Mouse (Mus musculus): ENCODE results near the gene Cux2. TPM values are rescaled to one million over a fixed set of nuclear protein-coding genes. Genes with fewer than 3 reads are reported as not detected.

The Cux2 gene
- polyA plus RNA-seq, 1 experiment = 0.07 TPM

DNA sequence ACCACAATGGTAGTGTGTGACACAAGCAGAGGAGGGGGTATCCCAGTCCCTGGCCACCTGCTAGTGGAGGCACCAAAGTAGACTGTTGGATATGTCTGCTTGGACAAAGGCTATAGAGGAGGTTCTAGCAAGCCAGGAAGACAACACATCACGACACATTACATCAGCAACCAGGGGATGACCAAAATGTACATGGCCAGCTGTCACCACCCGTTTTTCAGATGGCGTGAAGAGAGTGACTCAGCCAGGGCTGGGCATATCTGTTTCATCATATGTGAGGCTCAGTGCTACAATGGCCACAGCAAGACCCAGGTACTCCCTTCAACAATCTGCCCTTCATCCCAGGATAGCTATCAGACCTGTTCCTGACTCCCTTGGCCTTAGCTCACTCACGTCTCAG lies 133.1 kb downstream of the Cux2 start:
- no peak for TF ChIP-seq CTCF (IDR thresholded peaks at IDR 0.05; ENCODE audit: low read depth, low read length)
- TF ChIP-seq POLR2A (IDR thresholded peaks at IDR 0.05; ENCODE audit: borderline replicate concordance, low read depth, low read length) = no peak

DNA sequence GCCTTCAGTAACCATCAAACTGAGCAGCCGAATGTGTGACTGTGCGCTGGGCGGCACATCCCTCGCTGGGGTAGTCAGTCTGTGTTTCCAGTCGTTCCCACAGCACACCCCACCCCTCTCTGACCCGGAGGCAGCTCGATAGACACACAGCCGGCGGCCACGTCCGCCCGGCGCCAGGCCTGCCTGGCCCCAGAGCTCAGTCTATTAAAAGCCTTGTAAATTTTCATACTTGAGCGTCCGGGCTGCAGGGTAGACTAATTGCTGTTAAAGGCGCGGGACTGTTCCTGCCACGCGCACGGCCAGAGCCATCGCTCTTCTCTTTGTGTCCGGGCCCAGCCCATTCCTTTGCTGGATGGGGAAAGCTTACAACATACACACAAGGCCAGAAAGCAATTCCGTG lies 135.9 kb downstream of the Cux2 start:
- no peak overlapping the region for H3K27ac ChIP-seq (ENCODE audit: insufficient read depth, low read depth, low read length)
- H3K4me3 ChIP-seq (ENCODE audit: insufficient read depth, low read length) = no peak overlapping the region
- TF ChIP-seq CTCF (IDR thresholded peaks at IDR 0.05; ENCODE audit: low read depth, low read length) (no peak), POLR2A (IDR thresholded peaks at IDR 0.05; ENCODE audit: borderline replicate concordance, low read depth, low read length) (no peak)

More for the DNA sequence above, 133.1 kb downstream of the Cux2 start:
- Histone ChIP-seq H3K4me3 (ENCODE audit: insufficient read depth, low read length) (no peak overlapping the region), H3K4me1 (ENCODE audit: control insufficient read depth, insufficient read depth, low read length) (no peaks in the 10 kb centered on the region), H3K27ac (ENCODE audit: insufficient read depth, low read depth, low read length) (no peak overlapping the region)

DNA sequence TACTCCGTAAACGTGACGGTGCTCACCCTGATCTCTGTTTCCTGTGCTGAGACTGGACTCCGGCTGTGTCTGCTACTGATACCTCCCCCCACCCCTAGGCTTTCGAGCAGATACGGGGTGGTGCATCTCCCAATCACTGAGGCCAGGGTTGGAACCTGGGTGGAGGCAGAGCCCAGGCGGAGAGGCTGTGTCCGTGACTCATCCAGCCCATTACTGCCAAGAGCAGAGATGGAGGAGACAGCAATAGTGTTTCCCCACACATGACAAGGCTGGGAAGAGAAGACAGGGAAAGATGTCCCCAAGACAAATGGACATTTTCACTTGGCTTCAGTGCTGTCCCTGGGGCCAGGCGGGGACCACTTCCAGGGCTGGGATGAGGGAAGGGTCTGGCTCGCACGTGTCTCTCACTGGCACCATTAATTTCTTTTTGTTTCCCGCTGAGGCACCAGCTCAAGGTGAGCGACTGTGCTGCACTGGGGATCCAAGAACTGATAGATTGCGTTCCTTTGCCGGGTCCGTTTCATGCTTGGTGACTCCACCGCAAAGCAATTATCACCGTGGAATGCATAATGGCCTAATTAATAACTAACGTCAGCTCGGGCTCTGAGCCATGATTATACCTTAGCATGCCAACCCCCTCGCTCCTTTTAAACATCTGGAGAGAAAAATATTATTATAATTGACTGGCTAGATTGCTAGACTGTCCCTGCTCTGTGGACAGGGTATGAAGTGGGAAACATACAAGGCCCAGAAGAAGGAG lies 140.5 kb downstream of the Cux2 start:
- TF ChIP-seq POLR2A (IDR thresholded peaks at IDR 0.05; ENCODE audit: borderline replicate concordance, low read depth, low read length) (no peak), CTCF (IDR thresholded peaks at IDR 0.05; ENCODE audit: low read depth, low read length) (no peak)
- no peak overlapping the region for H3K4me3 ChIP-seq (ENCODE audit: insufficient read depth, low read length)
- H3K27ac ChIP-seq (ENCODE audit: insufficient read depth, low read depth, low read length) = no peak overlapping the region
- H3K4me1 ChIP-seq (ENCODE audit: control insufficient read depth, insufficient read depth, low read length) = no peaks in the 10 kb centered on the region

More for the DNA sequence above, 135.9 kb downstream of the Cux2 start:
- no peaks in the 10 kb centered on the region for H3K4me1 ChIP-seq (ENCODE audit: control insufficient read depth, insufficient read depth, low read length)

DNA sequence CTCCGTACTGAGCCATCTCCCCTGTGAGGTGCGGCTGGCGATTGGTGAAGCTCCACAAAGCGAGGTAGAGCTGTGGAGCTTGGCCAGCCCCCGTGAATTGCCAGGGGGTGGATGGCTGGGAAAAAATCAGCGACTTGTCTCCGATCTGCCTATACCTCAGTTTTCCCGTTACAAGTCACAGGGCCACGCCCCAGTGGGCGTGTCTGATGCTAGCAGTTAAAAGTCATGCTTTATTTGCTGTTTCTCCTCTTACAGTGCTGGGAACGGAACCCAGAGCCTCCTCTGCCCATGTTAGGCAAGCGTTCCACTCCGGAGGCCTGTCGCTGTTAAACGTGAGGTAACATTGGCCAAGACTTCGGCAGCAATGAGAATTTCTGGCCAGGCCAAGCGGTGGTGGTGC lies 144.2 kb downstream of the Cux2 start:
- TF ChIP-seq POLR2A (IDR thresholded peaks at IDR 0.05; ENCODE audit: borderline replicate concordance, low read depth, low read length) (no peak), CTCF (IDR thresholded peaks at IDR 0.05; ENCODE audit: low read depth, low read length) (no peak)
- no peak overlapping the region for H3K4me3 ChIP-seq (ENCODE audit: insufficient read depth, low read length)
- H3K27ac ChIP-seq (ENCODE audit: insufficient read depth, low read depth, low read length) = no peak overlapping the region
- H3K4me1 ChIP-seq (ENCODE audit: control insufficient read depth, insufficient read depth, low read length) = 0 out of 2 replicates have a peak, but pooled peaks cover 3% of the 10 kb centered on the region

DNA sequence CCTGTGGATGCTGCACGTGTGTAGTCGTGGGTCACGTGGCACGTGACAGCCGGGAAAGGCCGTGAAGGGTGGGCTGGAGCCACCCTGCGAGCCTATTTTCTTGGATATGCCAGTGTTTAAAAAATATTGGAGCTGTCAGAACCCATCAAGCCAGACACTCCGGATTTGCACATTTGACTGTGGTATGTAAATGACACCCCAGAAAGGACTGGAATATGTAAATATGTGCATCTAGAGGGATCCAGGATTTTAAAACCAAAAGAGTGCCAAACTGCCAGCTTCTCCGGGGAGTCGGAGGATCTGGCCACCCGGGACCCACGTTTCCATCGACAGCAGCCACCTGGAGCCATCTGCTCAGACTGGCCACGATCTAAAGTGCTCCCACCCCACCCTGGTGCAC lies 145.1 kb downstream of the Cux2 start:
- TF ChIP-seq POLR2A (IDR thresholded peaks at IDR 0.05; ENCODE audit: borderline replicate concordance, low read depth, low read length) (no peak), CTCF (IDR thresholded peaks at IDR 0.05; ENCODE audit: low read depth, low read length) (no peak)
- H3K4me1 ChIP-seq (ENCODE audit: control insufficient read depth, insufficient read depth, low read length) = 0 out of 2 replicates have a peak, but pooled peaks cover 3% of the 10 kb centered on the region
- H3K4me3 ChIP-seq (ENCODE audit: insufficient read depth, low read length) = no peak overlapping the region
- no peak overlapping the region for H3K27ac ChIP-seq (ENCODE audit: insufficient read depth, low read depth, low read length)

DNA sequence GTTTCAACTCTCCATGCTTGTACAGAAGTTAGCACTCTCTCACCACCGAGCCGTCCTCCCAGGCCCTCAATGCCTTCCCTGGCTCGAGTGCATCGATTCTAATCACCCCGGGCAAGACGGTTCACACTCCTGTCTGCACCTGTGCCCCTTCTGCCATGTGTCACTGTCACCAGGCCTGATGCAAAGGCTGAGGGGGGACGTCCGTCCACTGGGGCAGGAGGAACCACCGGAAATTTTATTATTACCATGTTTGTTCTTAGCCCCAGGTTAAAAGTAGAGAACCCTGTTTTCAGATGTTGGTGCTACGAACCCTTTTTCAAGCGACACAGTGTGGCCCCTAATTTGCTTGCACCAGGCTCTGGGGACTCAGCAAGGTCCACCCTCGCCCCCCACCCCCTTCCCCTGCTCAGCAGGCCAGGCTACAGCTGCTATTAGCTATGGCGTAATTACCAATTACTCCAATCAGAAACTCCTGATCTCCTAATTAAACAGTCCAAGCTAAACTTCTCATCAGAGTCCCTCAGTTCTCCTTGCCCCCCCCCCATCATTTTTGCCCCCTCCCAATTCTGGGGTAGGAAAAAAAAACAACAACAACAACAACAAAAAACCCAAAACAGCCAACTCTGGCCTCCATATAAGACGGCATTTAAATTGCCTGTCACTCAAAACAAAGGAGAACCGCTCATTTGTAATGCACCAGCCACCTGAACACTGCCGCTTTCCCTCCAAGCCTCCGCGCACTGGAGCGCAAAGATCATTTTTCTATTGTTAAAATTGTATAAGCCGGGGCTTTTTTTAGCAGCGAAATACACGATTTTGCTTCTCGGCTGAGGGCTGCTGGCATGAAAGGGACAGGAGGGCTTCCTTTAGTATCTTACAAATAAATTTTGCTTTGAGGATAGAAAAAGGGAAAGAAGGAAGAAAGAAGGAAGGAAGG lies 146.8 kb downstream of the Cux2 start:
- Histone ChIP-seq H3K4me3 (ENCODE audit: insufficient read depth, low read length) (no peak overlapping the region), H3K4me1 (ENCODE audit: control insufficient read depth, insufficient read depth, low read length) (0 out of 2 replicates have a peak, but pooled peaks cover 3% of the 10 kb centered on the region), H3K27ac (ENCODE audit: insufficient read depth, low read depth, low read length) (no peak overlapping the region)
- TF ChIP-seq CTCF (IDR thresholded peaks at IDR 0.05; ENCODE audit: low read depth, low read length) = no peak
- TF ChIP-seq POLR2A (IDR thresholded peaks at IDR 0.05; ENCODE audit: borderline replicate concordance, low read depth, low read length) = no peak

DNA sequence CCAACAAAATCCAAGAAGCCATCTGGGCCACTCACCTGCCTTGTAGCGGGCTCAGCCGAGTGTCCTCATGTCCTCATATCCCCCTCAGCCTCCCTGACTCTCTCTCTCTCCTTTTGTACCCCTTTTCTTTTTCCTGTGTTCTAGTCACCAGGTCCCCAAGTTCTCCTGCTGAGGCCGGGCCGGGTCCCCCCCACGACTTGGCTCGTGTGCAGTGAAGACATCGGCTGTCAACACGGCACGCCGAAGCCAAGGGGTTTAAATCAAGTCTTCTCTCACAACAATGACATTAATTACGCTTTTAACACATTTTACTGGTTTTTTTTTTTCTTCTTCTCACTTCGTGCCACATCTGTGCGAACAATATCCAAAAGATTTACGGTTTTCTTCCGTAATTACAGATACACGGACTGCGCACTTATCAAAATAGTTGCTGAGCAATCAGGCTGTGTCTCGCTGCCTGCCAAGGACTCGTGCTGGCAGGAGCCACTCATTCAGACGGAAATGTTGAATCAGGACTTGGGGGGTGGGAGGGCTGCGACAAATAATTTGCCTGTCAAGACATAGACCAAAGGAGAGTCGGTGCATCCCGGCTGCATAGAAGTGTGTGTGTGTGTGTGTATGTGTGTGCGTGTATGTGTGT lies 154.7 kb downstream of the Cux2 start:
- Histone ChIP-seq H3K4me1 (ENCODE audit: control insufficient read depth, insufficient read depth, low read length) (no peaks in the 10 kb centered on the region), H3K27ac (ENCODE audit: insufficient read depth, low read depth, low read length) (no peak overlapping the region), H3K4me3 (ENCODE audit: insufficient read depth, low read length) (no peak overlapping the region)
- no peak for TF ChIP-seq CTCF (IDR thresholded peaks at IDR 0.05; ENCODE audit: low read depth, low read length)
- no peak for TF ChIP-seq POLR2A (IDR thresholded peaks at IDR 0.05; ENCODE audit: borderline replicate concordance, low read depth, low read length)

DNA sequence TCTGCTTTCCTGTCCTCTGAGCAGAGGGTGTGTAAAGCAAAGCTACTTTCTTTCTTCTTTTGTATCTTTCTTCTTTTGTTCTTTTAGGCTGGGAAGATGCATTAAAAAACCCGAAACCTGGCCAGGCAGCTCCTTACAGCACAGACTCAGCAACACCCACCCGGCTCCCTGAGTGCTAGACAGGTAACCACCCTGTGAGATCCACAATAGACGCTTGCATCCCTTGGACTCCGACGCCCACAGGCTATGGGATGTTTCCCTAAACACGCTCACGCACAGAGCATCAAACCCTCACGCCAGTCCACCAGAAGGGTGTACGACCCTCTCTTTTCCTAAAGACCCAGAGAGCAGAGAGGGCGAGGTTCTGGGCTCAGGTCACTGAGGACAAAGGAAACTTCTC lies 155.3 kb downstream of the Cux2 start:
- Histone ChIP-seq H3K27ac (ENCODE audit: insufficient read depth, low read depth, low read length) (no peak overlapping the region), H3K4me3 (ENCODE audit: insufficient read depth, low read length) (no peak overlapping the region), H3K4me1 (ENCODE audit: control insufficient read depth, insufficient read depth, low read length) (no peaks in the 10 kb centered on the region)
- no peak for TF ChIP-seq CTCF (IDR thresholded peaks at IDR 0.05; ENCODE audit: low read depth, low read length)

DNA sequence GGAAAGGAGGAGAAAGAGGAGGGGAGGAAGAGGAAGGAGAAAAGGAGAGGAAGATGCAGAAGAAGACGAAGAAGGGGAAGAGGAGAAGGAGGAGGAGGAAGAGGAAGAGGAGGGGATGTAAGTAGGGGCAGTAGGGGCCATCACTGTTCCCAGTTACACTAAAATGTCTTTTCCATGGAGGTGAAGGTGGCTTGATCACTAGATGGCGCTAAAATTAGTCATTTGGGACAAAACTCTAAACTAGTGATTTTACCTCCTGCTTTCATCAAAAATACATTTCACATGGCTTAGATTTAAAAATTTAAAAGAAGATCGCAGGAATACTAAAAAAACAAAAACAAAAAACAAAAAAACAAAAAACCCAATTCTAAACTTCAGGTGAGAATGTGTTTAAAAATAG lies 156.3 kb downstream of the Cux2 start:
- Histone ChIP-seq H3K4me3 (ENCODE audit: insufficient read depth, low read length) (no peak overlapping the region), H3K4me1 (ENCODE audit: control insufficient read depth, insufficient read depth, low read length) (no peaks in the 10 kb centered on the region), H3K27ac (ENCODE audit: insufficient read depth, low read depth, low read length) (no peak overlapping the region)
- TF ChIP-seq CTCF (IDR thresholded peaks at IDR 0.05; ENCODE audit: low read depth, low read length) (no peak), POLR2A (IDR thresholded peaks at IDR 0.05; ENCODE audit: borderline replicate concordance, low read depth, low read length) (no peak)

Data from bone marrow macrophage, adult 2 months (primary cell).